Mouse (Mus musculus) MEL (cell line): Measurements from ENCODE around the gene Gjb2. TPM values are rescaled to one million over a fixed set of nuclear protein-coding genes. Genes with fewer than 3 reads are reported as not detected.
"Not testable (repeated sequence)": the region's sequence is repeated elsewhere in the genome, so short reads cannot be mapped to it uniquely, and the experiment has no call there.

ENCODE experiments used
- DNase-seq: peaks from one replicate; pipeline ENCODE4 v3.0.0; 2011; ENCODE audit warnings: low read depth, low spot score
- H3K27ac ChIP-seq: 2 replicates; pipeline ENCODE4 v1.5.1; 2012; ENCODE audit warnings: low read depth, mild to moderate bottlenecking, control low read depth, low read length, moderate library complexity; ENCODE audit not compliant: control insufficient read depth
- H3K27me3 ChIP-seq, 2 experiments: fragments of 150-350 bp in 1 of 2; sonication (generic) in 1 of 2; 2 replicates each; pipeline ENCODE4 v1.6.1; 2012; ENCODE audit warnings: low read length in 2 of 2, mild to moderate bottlenecking in 2 of 2, improper control_type of control experiment in 1 of 2, moderate library complexity in 1 of 2; ENCODE audit not compliant: insufficient read depth in 2 of 2, control insufficient read depth in 1 of 2
- H3K36me3 ChIP-seq, 2 experiments: 2 replicates each; pipeline ENCODE4 v1.6.1; 2012 to 2014; ENCODE audit warnings: low read length in 2 of 2, improper control_type of control experiment in 1 of 2, inconsistent platforms in 1 of 2, mild to moderate bottlenecking in 1 of 2; ENCODE audit not compliant: insufficient read depth in 2 of 2, control insufficient read depth in 1 of 2
- H3K4me1 ChIP-seq, 2 experiments: fragments of 150-350 bp in 1 of 2; sonication (generic) in 1 of 2; 2 replicates each; pipeline ENCODE4 v1.6.1; 2012; ENCODE audit warnings: low read length in 2 of 2, improper control_type of control experiment in 1 of 2, mild to moderate bottlenecking in 1 of 2; ENCODE audit not compliant: insufficient read depth in 2 of 2, control insufficient read depth in 1 of 2
- H3K4me3 ChIP-seq, 2 experiments: fragments of 150-350 bp in 1 of 2; sonication (generic) in 1 of 2; 2 replicates each; pipeline ENCODE4 v1.5.1; 2012; ENCODE audit warnings: low read depth in 2 of 2, low read length in 2 of 2, mild to moderate bottlenecking in 2 of 2, moderate library complexity in 2 of 2, control low read depth in 1 of 2, improper control_type of control experiment in 1 of 2; ENCODE audit not compliant: control insufficient read depth in 1 of 2, insufficient read depth in 1 of 2
- H3K79me2 ChIP-seq: 2 replicates; pipeline ENCODE4 v1.6.1; 2012; ENCODE audit warnings: mild to moderate bottlenecking, low read length, moderate library complexity; ENCODE audit not compliant: control insufficient read depth, poor library complexity, insufficient read depth
- H3K9ac ChIP-seq: 2 replicates; pipeline ENCODE4 v1.6.1; 2012; ENCODE audit warnings: low read depth, mild to moderate bottlenecking, control low read depth, low read length, moderate library complexity; ENCODE audit not compliant: control insufficient read depth, poor library complexity, severe bottlenecking
- H3K9me3 ChIP-seq: fragments of 150-350 bp; sonication (generic); replicated peaks from 2 replicates; pipeline ENCODE4 v1.6.1; 2012; ENCODE audit warnings: mild to moderate bottlenecking, low read length, improper control_type of control experiment, moderate library complexity; ENCODE audit not compliant: insufficient read depth
- CHD1 ChIP-seq: IDR thresholded peaks from 2 replicates; pipeline ENCODE4 v1.6.1; 2012; ENCODE audit warnings: low read depth, mild to moderate bottlenecking, inconsistent platforms, low read length, improper control_type of control experiment
- CTCF ChIP-seq, 3 experiments: IDR thresholded peaks in 2 of 3; conservative IDR thresholded peaks in 1 of 3; 2 replicates each; pipeline ENCODE4 v1.5.1; 2011 to 2012; ENCODE audit warnings: low read length in 3 of 3, low read depth in 2 of 3, mild to moderate bottlenecking in 2 of 3, improper control_type of control experiment in 1 of 3, inconsistent platforms in 1 of 3, mixed read lengths in 1 of 3, moderate library complexity in 1 of 3; ENCODE audit not compliant: control insufficient read depth in 1 of 3, insufficient read depth in 1 of 3, poor library complexity in 1 of 3, severe bottlenecking in 1 of 3
- E2F4 ChIP-seq: IDR thresholded peaks from 2 replicates; pipeline ENCODE4 v1.6.1; 2011; ENCODE audit warnings: low read depth, low read length, improper control_type of control experiment, borderline replicate concordance
- EP300 ChIP-seq, 2 experiments: IDR thresholded peaks; 2 replicates each; pipeline ENCODE4 v1.6.1; 2011; ENCODE audit warnings: improper control_type of control experiment in 2 of 2, low read length in 2 of 2, low read depth in 1 of 2, mild to moderate bottlenecking in 1 of 2
- GABPA ChIP-seq: IDR thresholded peaks from 2 replicates; pipeline ENCODE4 v1.6.1; 2012; ENCODE audit warnings: low read depth, mild to moderate bottlenecking, inconsistent platforms, low read length, improper control_type of control experiment, moderate library complexity
- GATA1 ChIP-seq: IDR thresholded peaks from 2 replicates; pipeline ENCODE4 v1.6.1; 2011; ENCODE audit warnings: low read depth, low read length, improper control_type of control experiment
- MXI1 ChIP-seq: IDR thresholded peaks from 2 replicates; pipeline ENCODE4 v1.6.1; 2011; ENCODE audit warnings: mild to moderate bottlenecking, low read depth, low read length, improper control_type of control experiment
- MYB ChIP-seq: IDR thresholded peaks from 2 replicates; pipeline ENCODE4 v1.6.1; 2011; ENCODE audit warnings: mild to moderate bottlenecking, low read depth, low read length, improper control_type of control experiment
- MYC ChIP-seq: IDR thresholded peaks from 2 replicates; pipeline ENCODE4 v1.6.1; 2011; ENCODE audit warnings: low read depth, mild to moderate bottlenecking, low read length, improper control_type of control experiment, moderate library complexity
- POLR2A ChIP-seq, 2 experiments: IDR thresholded peaks; 2 replicates each; pipeline ENCODE4 v1.6.1; 2011 to 2012; ENCODE audit warnings: low read length in 2 of 2, mild to moderate bottlenecking in 2 of 2, control low read depth in 1 of 2, improper control_type of control experiment in 1 of 2, low read depth in 1 of 2, moderate library complexity in 1 of 2; ENCODE audit not compliant: control insufficient read depth in 1 of 2, insufficient read depth in 1 of 2, poor library complexity in 1 of 2
- RAD21 ChIP-seq: IDR thresholded peaks from 2 replicates; pipeline ENCODE4 v1.6.1; 2011; ENCODE audit warnings: mild to moderate bottlenecking, low read depth, low read length, improper control_type of control experiment
- RCOR1 ChIP-seq: IDR thresholded peaks from 2 replicates; pipeline ENCODE4 v1.6.1; 2012; ENCODE audit warnings: low read depth, mild to moderate bottlenecking, inconsistent platforms, low read length, improper control_type of control experiment
- SMC3 ChIP-seq: IDR thresholded peaks from 2 replicates; pipeline ENCODE4 v1.6.1; 2011; ENCODE audit warnings: low read depth, low read length, improper control_type of control experiment
- TBP ChIP-seq: IDR thresholded peaks from 2 replicates; pipeline ENCODE4 v1.8.0; 2011; ENCODE audit warnings: low read depth, low read length, improper control_type of control experiment
- TCF12 ChIP-seq: IDR thresholded peaks from 2 replicates; pipeline ENCODE4 v1.6.1; 2014; ENCODE audit warnings: low read depth, mild to moderate bottlenecking, inconsistent platforms, low read length, improper control_type of control experiment, moderate library complexity
- ZC3H11A ChIP-seq: IDR thresholded peaks from 2 replicates; pipeline ENCODE4 v1.6.1; 2012; ENCODE audit warnings: low read depth, mild to moderate bottlenecking, inconsistent platforms, low read length, improper control_type of control experiment
- ZMIZ1 ChIP-seq: IDR thresholded peaks from 2 replicates; pipeline ENCODE4 v1.6.1; 2012; ENCODE audit warnings: low read depth, mild to moderate bottlenecking, inconsistent platforms, low read length, improper control_type of control experiment, moderate library complexity
- ZNF384 ChIP-seq: IDR thresholded peaks from 2 replicates; pipeline ENCODE4 v1.6.1; 2012; ENCODE audit warnings: low read depth, mild to moderate bottlenecking, inconsistent platforms, low read length, improper control_type of control experiment
- polyA plus RNA-seq, 2 experiments: library from polyadenylated mRNA; stranded (reverse) in 1 of 2; unstranded in 1 of 2; fragments of >175 nt in 1 of 2; fragments of >200 nt in 1 of 2; gene quantifications; 2 replicates each; pipeline versions ENCODE4 v1.2.1 to v1.2.4; 2012; ENCODE audit warnings: low replicate concordance in 2 of 2, low read depth in 1 of 2; ENCODE audit not compliant: insufficient read length in 2 of 2, insufficient read depth in 1 of 2, missing spikeins in 1 of 2
- total RNA-seq: library from RNA; depleted of rRNA; stranded (reverse); fragments of 300-350 nt; gene quantifications from 2 replicates; pipeline ENCODE4 v1.2.3, GENCODE M21; 2012

Gene Gjb2
- total and polyA plus RNA-seq, 3 experiments, result not detected

DNA sequence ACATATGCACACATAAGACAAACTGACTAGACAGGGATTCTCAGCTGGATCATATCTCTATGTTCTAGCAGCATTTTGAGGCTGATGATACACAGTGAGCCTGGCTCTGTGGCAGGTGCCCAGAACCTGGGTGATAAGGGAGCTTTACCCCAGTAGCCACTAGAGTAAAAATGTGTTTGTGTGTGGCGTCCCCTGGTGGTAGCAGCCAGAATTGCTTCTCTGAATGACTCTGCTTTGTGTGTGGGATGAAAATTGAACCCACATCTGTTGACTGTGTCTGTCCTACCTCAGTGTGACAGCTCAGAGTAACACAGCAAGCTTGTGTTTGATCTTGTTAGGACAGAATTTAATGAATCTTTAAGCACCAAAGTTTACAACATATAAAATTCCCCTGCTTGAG lies 44.5 kb downstream of the Gjb2 start:
- not testable (repeated sequence) for H3K27me3 ChIP-seq, H3K36me3 ChIP-seq
- TF ChIP-seq ZC3H11A (peak; percentile 79), CTCF (IDR thresholded peaks at IDR 0.05 in 2 of 3, conservative IDR thresholded peaks at IDR 0.05 in 1 of 3; ENCODE audit: control insufficient read depth in 1 of 3, insufficient read depth in 1 of 3, low read depth in 2 of 3, low read length in 3 of 3, poor library complexity in 1 of 3, severe bottlenecking in 1 of 3) (peak; percentile 76 to 96 (median 83)), ZNF384 (0 out of 2 replicates have a peak, but pooled peaks have one; percentile 22), RAD21 (peak; percentile 77), SMC3 (peak; percentile 79)

DNA sequence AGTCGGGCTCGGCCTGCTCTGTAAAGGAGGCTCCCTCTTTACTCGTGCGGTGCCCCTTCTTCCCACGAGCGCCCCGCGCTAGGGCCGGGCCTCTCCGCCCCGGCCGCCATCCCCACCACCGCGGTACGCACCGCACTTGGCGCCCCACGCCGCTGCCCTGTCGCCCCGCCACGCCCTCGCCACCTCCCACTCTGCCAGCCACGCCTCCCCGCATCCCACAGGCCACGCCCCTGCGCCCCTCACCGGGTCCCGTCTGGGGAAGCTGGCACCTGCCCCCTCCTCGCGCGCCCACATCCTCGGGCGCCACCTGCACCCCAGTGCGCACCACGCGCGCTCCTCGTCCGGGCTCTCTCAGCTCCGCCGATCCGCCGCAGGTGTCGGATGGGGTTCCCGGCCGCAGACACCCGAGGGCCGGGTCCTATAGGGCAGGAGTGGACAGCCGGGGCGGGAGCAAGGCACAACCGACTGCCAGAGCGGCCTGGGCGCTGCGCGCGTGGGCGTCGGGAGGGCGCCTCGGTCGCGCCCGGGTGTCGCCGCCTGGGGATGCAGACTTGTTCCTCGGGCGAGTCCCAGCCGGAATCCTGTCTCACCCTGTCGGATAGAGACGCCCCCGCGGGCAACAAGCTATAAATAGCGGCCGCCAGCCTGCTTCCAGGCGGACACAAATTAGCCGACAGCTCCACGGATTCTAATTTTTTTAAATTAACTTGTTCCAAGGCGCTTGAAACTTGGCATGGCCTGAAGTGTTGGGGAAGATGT lies 46.8 kb downstream of the Gjb2 start, which contains the start of gene Gja3:
TSS of gene Gja3 (minus strand) at position 538 of the 759 bp plus-strand sequence.
- Histone ChIP-seq H3K36me3 (no peaks in the 10 kb centered on the region), H3K9ac (no peak within 1 kb of the TSS), H3K27ac (no peak within 1 kb of the TSS), H3K79me2 (no peaks in the 10 kb centered on the region), H3K4me3 (no peak within 1 kb of the TSS), H3K9me3 (no peaks in the 10 kb centered on the region), H3K27me3 (peaks cover 0 to 1% of the 10 kb centered on the region in 2 experiments; a peak in 2 of 4 replicates), H3K4me1 (no peaks in the 10 kb centered on the region)
- DNase-seq, result no peak
- no peak for TF ChIP-seq E2F4
- TF ChIP-seq TBP, result no peak
- no peak for TF ChIP-seq CTCF (IDR thresholded peaks at IDR 0.05 in 2 of 3, conservative IDR thresholded peaks at IDR 0.05 in 1 of 3; ENCODE audit: control insufficient read depth in 1 of 3, insufficient read depth in 1 of 3, low read depth in 2 of 3, low read length in 3 of 3, poor library complexity in 1 of 3, severe bottlenecking in 1 of 3)
- TF ChIP-seq RCOR1, result no peak
- no peak for TF ChIP-seq MYB
- TF ChIP-seq ZNF384, result no peak
- TF ChIP-seq CHD1, result no peak
- TF ChIP-seq MYC, result no peak
- TF ChIP-seq EP300 (IDR thresholded peaks at IDR 0.05; ENCODE audit: low read depth in 1 of 2, low read length in 2 of 2), result no peak
- TF ChIP-seq POLR2A (IDR thresholded peaks at IDR 0.05; ENCODE audit: control insufficient read depth in 1 of 2, insufficient read depth in 1 of 2, low read depth in 1 of 2, low read length in 2 of 2, poor library complexity in 1 of 2), result no peak
- TF ChIP-seq GABPA, result no peak
- TF ChIP-seq GATA1, result no peak
- no peak for TF ChIP-seq MXI1
- no peak for TF ChIP-seq TCF12
- no peak for TF ChIP-seq ZMIZ1

More for the DNA sequence above, 44.5 kb downstream of the Gjb2 start:
- H3K9ac ChIP-seq, H3K9me3 ChIP-seq, H3K79me2 ChIP-seq, H3K4me1 ChIP-seq, H3K4me3 ChIP-seq, H3K27ac ChIP-seq: not testable (repeated sequence)
- DNase-seq, result peak; percentile 74
